Mouse (Mus musculus) CH12.LX (cell line): Measurements from ENCODE around the gene Rps6ka6. TPM values are rescaled to one million over a fixed set of nuclear protein-coding genes. Genes with fewer than 3 reads are reported as not detected.

ENCODE experiments used
- DNase-seq: peaks from one replicate; pipeline ENCODE4 v3.0.0-alpha.2; 2013; ENCODE audit errors: extremely low read depth
- H3K27ac ChIP-seq: 2 replicates; pipeline ENCODE4 v1.5.1; 2012; ENCODE audit warnings: low read depth, mild to moderate bottlenecking, control low read depth, moderate library complexity; ENCODE audit not compliant: insufficient read depth
- H3K27me3 ChIP-seq: replicated peaks from 2 replicates; pipeline ENCODE3; 2012; ENCODE audit warnings: inconsistent platforms
- H3K36me3 ChIP-seq, 2 experiments: replicated peaks in 1 of 2; 2 replicates each; pipeline versions ENCODE3 to v1.6.1; 2012; ENCODE audit warnings: inconsistent platforms in 1 of 2, low read length in 1 of 2, mild to moderate bottlenecking in 1 of 2, mixed read lengths in 1 of 2, moderate library complexity in 1 of 2; ENCODE audit not compliant: control insufficient read depth in 1 of 2, insufficient read depth in 1 of 2
- H3K4me1 ChIP-seq, 2 experiments: 2 replicates each; pipeline ENCODE4 v1.6.1; 2012; ENCODE audit warnings: inconsistent platforms in 1 of 2, moderate library complexity in 1 of 2; ENCODE audit not compliant: insufficient read depth in 2 of 2, control insufficient read depth in 1 of 2
- H3K4me2 ChIP-seq: 2 replicates; pipeline ENCODE4 v1.6.1; 2012; ENCODE audit warnings: low read depth, mild to moderate bottlenecking, control low read depth; ENCODE audit not compliant: poor library complexity, insufficient read depth, severe bottlenecking
- H3K4me3 ChIP-seq, 3 experiments: fragments of 150-350 bp in 1 of 3; sonication (generic) in 1 of 3; replicated peaks in 1 of 3; 2 replicates each; pipeline versions ENCODE3 to v1.5.1; 2011 to 2012; ENCODE audit warnings: low read depth in 2 of 3, low read length in 2 of 3, mild to moderate bottlenecking in 2 of 3, moderate library complexity in 2 of 3, control low read depth in 1 of 3, improper control_type of control experiment in 1 of 3, inconsistent platforms in 1 of 3, mixed read lengths in 1 of 3; ENCODE audit not compliant: poor library complexity in 1 of 3
- H3K79me2 ChIP-seq: replicated peaks from 2 replicates; pipeline ENCODE4 v1.6.1; 2012; ENCODE audit warnings: mild to moderate bottlenecking, moderate library complexity; ENCODE audit not compliant: control insufficient read depth, poor library complexity, insufficient read depth, severe bottlenecking; ENCODE audit errors: extremely low read depth
- H3K9ac ChIP-seq: 2 replicates; pipeline ENCODE4 v1.6.1; 2012; ENCODE audit warnings: low read depth, mild to moderate bottlenecking, control low read depth, moderate library complexity; ENCODE audit not compliant: insufficient read depth
- H3K9me3 ChIP-seq: replicated peaks from 2 replicates; pipeline ENCODE3; 2012; ENCODE audit warnings: low read length, inconsistent platforms, mixed read lengths
- BHLHE40 ChIP-seq: IDR thresholded peaks from 2 replicates; pipeline ENCODE4 v1.6.1; 2011; ENCODE audit warnings: mild to moderate bottlenecking, low read depth, low read length, improper control_type of control experiment
- CHD2 ChIP-seq: IDR thresholded peaks from 2 replicates; pipeline ENCODE4 v1.6.1; 2011; ENCODE audit warnings: low read length, improper control_type of control experiment
- ELF1 ChIP-seq: IDR thresholded peaks from 2 replicates; pipeline ENCODE4 v1.6.1; 2014; ENCODE audit warnings: low read depth, mild to moderate bottlenecking, inconsistent platforms, low read length, improper control_type of control experiment
- EP300 ChIP-seq: IDR thresholded peaks from 2 replicates; pipeline ENCODE4 v1.6.1; 2011; ENCODE audit warnings: low read length, improper control_type of control experiment
- GABPA ChIP-seq: IDR thresholded peaks from 2 replicates; pipeline ENCODE4 v1.6.1; 2012; ENCODE audit warnings: low read depth, low read length, improper control_type of control experiment, inconsistent platforms; ENCODE audit not compliant: insufficient replicate concordance
- IRF4 ChIP-seq: IDR thresholded peaks from 2 replicates; pipeline ENCODE4 v1.6.1; 2014; ENCODE audit warnings: low read depth, mild to moderate bottlenecking, inconsistent platforms, low read length, improper control_type of control experiment
- JUN ChIP-seq: IDR thresholded peaks from 2 replicates; pipeline ENCODE4 v1.6.1; 2011; ENCODE audit warnings: low read depth, mild to moderate bottlenecking, low read length, improper control_type of control experiment, moderate library complexity; ENCODE audit not compliant: insufficient read depth
- JUND ChIP-seq: conservative IDR thresholded peaks from 2 replicates; pipeline ENCODE4 v1.6.1; 2011; ENCODE audit warnings: low read depth, low read length, improper control_type of control experiment
- MAFK ChIP-seq: IDR thresholded peaks from 2 replicates; pipeline ENCODE4 v1.6.1; 2011; ENCODE audit warnings: low read length, improper control_type of control experiment; ENCODE audit not compliant: insufficient replicate concordance
- MAX ChIP-seq: IDR thresholded peaks from 2 replicates; pipeline ENCODE4 v1.6.1; 2011; ENCODE audit warnings: low read length, improper control_type of control experiment
- MXI1 ChIP-seq: IDR thresholded peaks from 2 replicates; pipeline ENCODE4 v1.6.1; 2011; ENCODE audit warnings: mild to moderate bottlenecking, low read depth, low read length, improper control_type of control experiment
- NELFE ChIP-seq: IDR thresholded peaks from 2 replicates; pipeline ENCODE4 v1.6.1; 2011; ENCODE audit warnings: low read depth, low read length, improper control_type of control experiment
- NRF1 ChIP-seq: IDR thresholded peaks from 2 replicates; pipeline ENCODE4 v1.6.1; 2014; ENCODE audit warnings: low read depth, mild to moderate bottlenecking, inconsistent platforms, low read length, improper control_type of control experiment, moderate library complexity
- PAX5 ChIP-seq: IDR thresholded peaks from 2 replicates; pipeline ENCODE4 v1.6.1; 2012; ENCODE audit warnings: low read length, inconsistent platforms, mixed read lengths
- POLR2A ChIP-seq: IDR thresholded peaks from 2 replicates; pipeline ENCODE4 v1.6.1; 2011; ENCODE audit warnings: low read depth, mild to moderate bottlenecking, improper control_type of control experiment, low read length
- RAD21 ChIP-seq: IDR thresholded peaks from 2 replicates; pipeline ENCODE4 v1.6.1; 2011; ENCODE audit warnings: low read depth, mild to moderate bottlenecking, low read length, improper control_type of control experiment, moderate library complexity
- SIN3A ChIP-seq: IDR thresholded peaks from 2 replicates; pipeline ENCODE4 v1.6.1; 2012; ENCODE audit warnings: low read length, improper control_type of control experiment, inconsistent platforms
- SMC3 ChIP-seq: IDR thresholded peaks from 2 replicates; pipeline ENCODE4 v1.6.1; 2011; ENCODE audit warnings: low read depth, low read length, improper control_type of control experiment
- TBP ChIP-seq: conservative IDR thresholded peaks from 2 replicates; pipeline ENCODE4 v1.6.1; 2011; ENCODE audit warnings: low read depth, low read length, improper control_type of control experiment
- UBTF ChIP-seq: IDR thresholded peaks from 2 replicates; pipeline ENCODE4 v1.6.1; 2012; ENCODE audit warnings: low read depth, mild to moderate bottlenecking, inconsistent platforms, low read length, improper control_type of control experiment, moderate library complexity
- ZMIZ1 ChIP-seq: IDR thresholded peaks from 2 replicates; pipeline ENCODE4 v1.6.1; 2012; ENCODE audit warnings: low read depth, mild to moderate bottlenecking, inconsistent platforms, low read length, improper control_type of control experiment
- dilution Hi-C: fragments of 300-500 bp; cut with MboI; formaldehyde crosslinking; loops from 2 replicates; pipeline ENCODE4 v1.14.3; 2020; ENCODE audit warnings: low sequenced_read_pairs; ENCODE audit not compliant: extremely low pct_unique_long_range_greater_than_20kb, extremely low pct_ligation_motif_present
- in situ Hi-C: fragments of 300-500 bp; cut with MboI; formaldehyde crosslinking; loops from 3 replicates; pipeline ENCODE4 v1.14.3; 2019; ENCODE audit warnings: low sequenced_read_pairs, low pct_ligation_motif_present, low pct_unique_long_range_greater_than_20kb, mixed read lengths
- polyA plus RNA-seq: library from polyadenylated mRNA; unstranded; fragments of >175 nt; gene quantifications from 2 replicates; pipeline ENCODE4 v1.2.1, GENCODE M21; 2012; ENCODE audit warnings: low read depth; ENCODE audit not compliant: insufficient read length
- total RNA-seq, 2 experiments: library from RNA; depleted of rRNA; stranded (reverse); fragments of 300-350 nt in 1 of 2; fragments of >200 nt in 1 of 2; gene quantifications; 2 replicates each; pipeline ENCODE4 v1.2.3; 2012 to 2014

The Rps6ka6 gene
- total and polyA plus RNA-seq, 3 experiments: not detected

GRCm38 (mm10) chrX:111404816-111405215 is 132.9 kb downstream of the Rps6ka6 start:
- Histone ChIP-seq H3K9me3 (no peaks in the 10 kb centered on the region), H3K4me1 (no peaks in the 10 kb centered on the region), H3K36me3 (no peaks in the 10 kb centered on the region), H3K4me2 (no peak overlapping the region), H3K4me3 (no peak overlapping the region), H3K27me3 (no peaks in the 10 kb centered on the region), H3K27ac (no peak overlapping the region), H3K9ac (no peak overlapping the region), H3K79me2 (no peaks in the 10 kb centered on the region)
- TF ChIP-seq NELFE: no peak
- no peak for TF ChIP-seq RAD21
- TF ChIP-seq MXI1: no peak
- no peak for TF ChIP-seq UBTF
- no peak for TF ChIP-seq ZMIZ1
- no peak for TF ChIP-seq SMC3
- no peak for TF ChIP-seq JUND
- no peak for TF ChIP-seq JUN
- TF ChIP-seq GABPA: no peak
- no peak for TF ChIP-seq CHD2
- TF ChIP-seq NRF1: no peak
- TF ChIP-seq TBP: no peak
- no peak for TF ChIP-seq ELF1
- in situ Hi-C loops (no loop called here), dilution Hi-C loops (no loop called here)
- DNase-seq: no peak

DNA sequence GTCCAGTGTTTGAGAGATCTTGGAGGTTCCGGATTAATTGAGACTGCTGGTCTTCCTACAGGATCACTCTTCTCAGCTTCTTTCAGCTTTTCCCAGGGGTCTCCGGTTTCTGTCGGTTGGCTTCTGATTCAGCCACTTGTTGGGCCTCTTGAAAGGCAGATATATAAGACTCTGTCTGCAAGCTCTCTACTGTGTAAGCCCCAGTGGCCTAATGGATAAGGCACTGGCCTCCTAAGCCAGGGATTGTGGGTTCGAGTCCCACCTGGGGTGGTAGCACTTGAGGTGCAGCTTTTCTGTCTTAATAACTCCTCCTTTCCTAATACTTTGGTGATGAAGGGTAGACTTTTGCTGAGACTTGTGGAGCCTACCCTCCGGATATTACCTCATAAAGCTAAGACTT is 160.7 kb downstream of the Rps6ka6 start:
- DNase-seq: no peak
- in situ Hi-C loops: no loop called here

More for the DNA sequence above, 160.7 kb downstream of the Rps6ka6 start:
- Histone ChIP-seq H3K9ac (no peak overlapping the region), H3K4me1 (no peaks in the 10 kb centered on the region), H3K4me2 (no peak overlapping the region), H3K27ac (no peak overlapping the region), H3K9me3 (peaks cover 7% of the 10 kb centered on the region), H3K36me3 (no peaks in the 10 kb centered on the region), H3K27me3 (no peaks in the 10 kb centered on the region), H3K4me3 (no peak overlapping the region), H3K79me2 (no peaks in the 10 kb centered on the region)
- dilution Hi-C loops: no loop called here
- TF ChIP-seq IRF4 (no peak), PAX5 (no peak), JUN (no peak), EP300 (no peak), ZMIZ1 (no peak), SIN3A (no peak), MAX (no peak), RAD21 (no peak), JUND (no peak), TBP (no peak), MAFK (no peak), POLR2A (no peak), BHLHE40 (no peak)
